Mouse (Mus musculus) kidney, adult 8-10 months (tissue): ENCODE results near the gene Rorb.

ENCODE experiments used
- DNase-seq, 2 experiments: peaks; one replicate each; pipeline ENCODE4 v3.0.0; 2022

Rorb gene

GRCm38 (mm10) chr19:18887646-18888407 lies 223.2 kb downstream of the Rorb start:
- DNase-seq = peak in 1 of 2 experiments; percentile 13

GRCm38 (mm10) chr19:18881162-18881561 lies 229.8 kb downstream of the Rorb start:
- DNase-seq = no peak
